Mouse (Mus musculus): ENCODE results near the gene Cldn14.
"Not testable (repeated sequence)": the region's sequence is repeated elsewhere in the genome, so short reads cannot be mapped to it uniquely, and the experiment has no call there.

DNA sequence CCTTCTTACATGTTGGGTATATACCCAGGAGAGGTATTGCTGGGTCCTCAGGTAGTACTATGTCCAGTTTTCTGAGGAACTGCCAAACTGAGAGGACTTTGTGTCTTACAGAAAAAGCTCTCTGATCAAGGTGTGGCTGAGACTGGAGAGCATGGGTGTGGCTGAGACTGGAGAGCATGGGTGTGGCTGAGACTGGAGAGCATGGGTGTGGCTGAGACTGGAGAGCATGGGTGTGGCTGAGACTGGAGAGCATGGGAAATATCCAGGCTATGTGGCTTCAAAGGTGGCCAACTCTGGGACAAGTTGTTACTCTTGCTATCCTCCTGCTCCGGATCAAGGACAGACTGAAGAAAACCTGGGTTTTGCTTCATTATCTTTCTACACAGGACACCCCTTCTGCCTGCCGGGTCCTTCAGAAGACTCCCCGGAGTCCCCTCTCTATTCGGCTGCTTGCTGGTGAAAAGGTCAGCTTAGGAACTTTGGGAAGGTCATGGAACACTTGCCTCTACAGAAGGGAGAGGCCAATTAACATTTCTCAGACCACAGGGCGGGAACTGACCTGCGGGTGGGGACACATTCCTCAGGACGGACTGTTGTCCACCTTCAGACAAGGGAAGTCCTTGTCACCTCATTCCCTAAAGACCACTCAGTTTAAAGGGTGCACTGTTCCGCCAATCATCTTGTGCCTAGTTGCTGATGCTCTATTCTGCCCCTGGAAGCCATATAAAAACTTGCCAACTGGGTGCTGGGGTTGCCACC lies 4.9 kb upstream of the Cldn14 start:
- TF ChIP-seq SMC3 (IDR thresholded peaks at IDR 0.05; ENCODE audit: low read depth, low read length); GATA1 (IDR thresholded peaks at IDR 0.05; ENCODE audit: low read depth, low read length); ZC3H11A (IDR thresholded peaks at IDR 0.05; ENCODE audit: low read depth, low read length); USF1 (IDR thresholded peaks at IDR 0.05; ENCODE audit: low read depth, low read length); POLR2A (IDR thresholded peaks at IDR 0.05; ENCODE audit: control insufficient read depth in 1 of 2, insufficient read depth in 1 of 2, low read depth in 1 of 2, low read length in 2 of 2, poor library complexity in 1 of 2): not testable (repeated sequence)

All from MEL (cell line).